Mouse (Mus musculus): ENCODE measurements at regions not wholly inside any gene's neighbourhood (a gene's known extent, or its start where the extent isn't known, plus 50 kb on each side); places are given as distances from the start of the nearest gene placed in this dataset.

DNA sequence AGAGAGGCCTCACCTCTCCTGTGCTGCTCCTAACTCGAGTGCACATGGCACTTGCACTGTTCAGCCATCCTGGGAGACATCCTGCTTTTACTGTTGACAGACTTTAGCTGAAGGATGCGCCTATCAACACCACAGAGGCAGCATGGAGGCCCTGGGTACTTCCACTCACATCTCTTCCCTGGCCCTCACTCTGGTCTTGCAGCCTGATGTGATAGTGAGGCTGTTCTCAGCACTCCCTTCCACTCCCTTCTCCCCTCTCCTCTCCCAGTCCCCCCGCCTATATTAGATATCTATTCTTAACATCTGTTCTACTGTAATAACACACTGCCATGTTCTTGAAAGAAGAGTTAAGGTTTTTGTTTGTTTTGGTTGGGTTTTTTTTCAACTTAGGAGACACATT, 50.2 kb upstream of the Bod1 start:
- DNase-seq (ENCODE audit: low spot score in 2 of 2) = no peak

GRCm38 (mm10) chr11:31724506-31724905, 52.8 kb upstream of the Bod1 start:
- no peak for DNase-seq (ENCODE audit: low spot score in 2 of 2)

GRCm38 (mm10) chr11:31725936-31726647, 54.4 kb upstream of the Bod1 start:
- DNase-seq (ENCODE audit: low spot score in 2 of 2) = no peak

DNA sequence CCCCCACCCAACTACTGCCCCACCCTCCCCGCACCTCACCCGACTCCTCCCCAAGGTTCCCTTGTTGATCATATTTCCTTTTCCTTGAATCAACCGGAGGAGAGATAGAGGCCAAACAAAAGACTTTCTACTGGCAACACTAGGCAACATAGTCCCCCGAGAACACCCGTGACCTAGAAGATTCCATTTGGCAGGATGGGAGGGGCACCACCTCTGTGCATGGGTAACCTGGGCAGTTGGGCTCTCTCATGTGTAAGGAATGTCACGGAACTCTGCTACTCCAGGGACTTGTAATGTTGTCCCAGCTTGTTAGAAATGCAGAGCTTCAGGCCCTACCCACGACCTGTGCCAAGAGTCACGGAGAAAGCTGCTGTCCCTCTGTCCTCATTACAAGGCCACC, 55.6 kb upstream of the Bod1 start:
- no peak for DNase-seq (ENCODE audit: low spot score in 2 of 2)

DNA sequence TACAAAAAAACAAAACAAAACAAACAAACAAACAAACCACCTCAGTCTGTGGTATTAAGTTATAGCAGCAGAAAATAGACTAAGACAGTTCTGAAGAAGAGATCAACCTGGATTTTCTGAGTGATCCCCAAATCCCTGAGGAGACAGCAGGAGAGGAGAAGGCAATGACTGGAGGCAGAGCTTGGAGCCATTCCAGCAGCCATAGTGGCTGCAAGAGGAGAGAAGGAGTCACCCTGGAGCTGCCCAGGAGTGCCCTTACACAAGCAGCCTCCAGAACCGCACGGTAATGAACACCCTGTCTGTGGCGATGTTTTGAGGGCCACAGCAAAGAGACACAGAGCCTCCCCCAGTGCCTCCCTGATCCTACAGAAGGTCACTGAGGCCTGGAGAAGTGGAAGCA, 58.0 kb upstream of the Bod1 start:
- DNase-seq (ENCODE audit: low spot score in 2 of 2) = no peak

DNA sequence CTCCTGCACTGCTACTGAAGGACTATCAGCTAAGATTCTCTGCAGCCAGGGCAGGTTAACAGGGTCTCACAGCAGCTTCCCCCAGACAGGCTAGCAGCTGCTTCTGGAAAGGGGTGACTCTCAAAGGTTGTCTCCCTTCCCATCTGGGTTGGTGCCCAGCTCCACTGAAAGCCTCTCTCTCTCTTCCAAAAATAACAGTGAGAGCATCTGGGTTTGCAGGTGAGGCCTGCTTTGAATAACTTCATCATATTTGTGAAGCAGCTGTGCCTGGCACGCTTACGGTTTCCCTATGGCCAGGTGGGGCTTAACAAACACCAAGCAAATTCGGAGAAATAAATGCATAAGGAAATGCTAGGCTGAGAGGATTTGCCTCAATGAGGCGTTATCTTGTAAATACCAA, 58.5 kb upstream of the Bod1 start:
- no peak for DNase-seq (ENCODE audit: low spot score in 2 of 2)

DNA sequence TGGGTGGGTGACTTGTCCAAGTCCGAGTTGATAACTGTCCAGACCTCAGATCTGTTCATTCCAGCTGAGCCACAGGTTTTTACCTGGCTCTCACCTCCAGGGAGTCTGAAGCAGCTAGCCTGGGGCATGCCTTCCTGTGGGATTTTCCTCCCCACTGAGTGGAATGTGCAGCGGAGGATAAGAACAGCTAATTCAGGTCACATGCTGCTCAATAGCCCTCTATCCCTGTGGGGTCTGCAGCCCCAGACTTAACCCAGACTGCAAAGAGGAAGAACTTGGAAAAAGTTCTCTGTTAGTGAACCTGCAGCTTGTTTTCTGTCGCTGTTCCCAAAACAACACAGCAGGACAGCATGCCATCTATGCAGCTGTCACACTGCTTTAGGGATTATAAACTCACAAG, 59.0 kb upstream of the Bod1 start:
- no peak for DNase-seq (ENCODE audit: low spot score in 2 of 2)

DNA sequence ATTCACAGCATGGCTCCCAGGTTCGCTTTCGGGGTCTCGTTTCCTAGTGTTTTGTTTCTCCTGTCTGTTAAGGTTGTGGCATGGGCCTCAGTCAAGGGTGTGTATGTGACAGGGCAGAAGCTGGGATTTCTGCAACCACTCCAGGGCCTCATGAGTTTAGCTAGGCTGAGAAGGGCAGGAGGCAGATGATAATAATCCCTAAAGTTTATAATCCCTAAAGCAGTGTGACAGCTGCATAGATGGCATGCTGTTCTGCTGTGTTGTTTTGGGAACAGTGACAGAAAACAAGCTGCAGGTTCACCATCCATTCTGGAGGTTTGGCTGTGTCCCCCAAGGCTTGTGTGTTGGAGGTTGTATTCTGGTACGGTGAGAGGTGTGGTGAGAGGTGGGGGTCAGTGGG, 59.8 kb upstream of the Bod1 start:
- DNase-seq (ENCODE audit: low spot score in 2 of 2) = no peak

GRCm38 (mm10) chr11:31732342-31732741, 60.7 kb upstream of the Bod1 start:
- no peak for DNase-seq (ENCODE audit: low spot score in 2 of 2)

- DNase-seq (ENCODE audit: low spot score in 2 of 2) = no peak
Observed at GRCm38 (mm10) chr11:31732958-31733357, 61.3 kb upstream of the Bod1 start.

- no peak for DNase-seq (ENCODE audit: low spot score in 2 of 2)
Observed at GRCm38 (mm10) chr11:31734091-31734490, 62.4 kb upstream of the Bod1 start.

GRCm38 (mm10) chr11:31735257-31735656, 63.6 kb upstream of the Bod1 start:
- no peak for DNase-seq (ENCODE audit: low spot score in 2 of 2)

- no peak for DNase-seq (ENCODE audit: low spot score in 2 of 2)
Observed at GRCm38 (mm10) chr11:31736086-31736485, 64.4 kb upstream of the Bod1 start.

GRCm38 (mm10) chr11:31736556-31737089, 64.9 kb upstream of the Bod1 start:
- DNase-seq (ENCODE audit: low spot score in 2 of 2) = no peak

DNA sequence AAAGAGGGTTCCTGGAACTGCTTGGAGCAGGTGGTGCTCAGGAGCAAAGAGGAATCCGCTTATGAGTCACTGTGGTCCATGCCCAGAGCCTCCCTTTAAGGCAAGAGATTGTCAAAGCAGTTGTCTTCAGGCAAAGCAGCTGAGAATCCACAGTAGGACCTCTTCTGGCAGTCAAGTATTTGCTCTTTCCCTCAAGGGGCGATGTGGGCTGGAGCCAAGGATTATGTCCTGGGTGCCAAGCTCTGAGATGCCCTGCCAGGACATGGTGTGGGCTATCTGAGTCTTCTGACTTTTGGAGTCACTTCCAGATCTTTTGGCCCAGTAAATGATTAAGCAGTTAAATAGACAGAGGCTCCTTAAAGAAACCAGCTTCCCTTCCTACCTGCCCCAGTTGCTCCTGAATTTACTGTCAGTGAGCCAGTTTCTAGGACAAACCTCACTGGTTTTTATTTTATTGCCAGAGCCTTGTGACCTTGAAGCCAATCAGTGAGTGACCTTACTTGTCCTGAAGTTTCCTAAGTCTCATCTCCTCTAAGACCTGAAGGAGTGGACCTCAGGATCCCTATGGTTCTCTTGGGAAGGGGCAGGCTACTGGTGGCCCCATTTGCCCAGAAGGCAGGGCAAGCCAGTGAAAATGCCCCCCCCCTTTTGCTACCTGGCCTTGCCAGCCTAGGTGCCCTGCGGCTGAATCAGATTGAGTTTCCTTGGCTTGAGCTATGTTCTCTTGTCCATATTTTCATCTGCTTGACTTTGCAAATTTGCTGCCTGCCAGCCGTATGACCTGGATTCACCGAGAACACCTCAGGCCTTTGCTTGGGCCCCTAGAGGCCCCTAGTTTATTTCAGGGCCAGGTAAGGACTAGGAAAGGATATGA, 66.7 kb upstream of the Bod1 start:
- no peak for DNase-seq (ENCODE audit: low spot score in 2 of 2)

DNA sequence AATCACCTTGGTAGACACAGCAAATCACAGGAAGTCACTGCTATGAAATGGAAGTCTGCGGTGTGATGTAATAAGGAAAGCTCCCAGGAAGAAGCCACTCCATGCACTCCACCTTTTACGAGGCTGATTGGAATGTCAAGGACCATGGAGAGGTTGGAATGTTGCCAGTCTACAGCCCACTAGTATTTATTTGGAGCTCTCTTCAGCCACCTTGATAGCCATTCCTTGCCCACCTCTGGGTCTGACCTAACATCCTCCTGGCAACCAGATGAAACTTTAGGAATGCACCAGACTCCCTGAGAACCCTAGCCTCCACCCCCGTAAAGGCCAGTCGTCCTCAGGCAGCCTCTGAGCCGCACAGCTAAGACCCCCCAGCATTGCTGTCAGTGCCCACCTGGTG, 68.7 kb upstream of the Bod1 start:
- DNase-seq (ENCODE audit: low spot score in 2 of 2) = no peak

GRCm38 (mm10) chr11:31742160-31742559, 70.5 kb upstream of the Bod1 start:
- DNase-seq (ENCODE audit: low spot score in 2 of 2) = no peak

GRCm38 (mm10) chr11:31744076-31744785, 72.5 kb upstream of the Bod1 start:
- DNase-seq (ENCODE audit: low spot score in 2 of 2) = no peak

GRCm38 (mm10) chr11:31745028-31745865, 73.6 kb upstream of the Bod1 start:
- no peak for DNase-seq (ENCODE audit: low spot score in 2 of 2)

DNA sequence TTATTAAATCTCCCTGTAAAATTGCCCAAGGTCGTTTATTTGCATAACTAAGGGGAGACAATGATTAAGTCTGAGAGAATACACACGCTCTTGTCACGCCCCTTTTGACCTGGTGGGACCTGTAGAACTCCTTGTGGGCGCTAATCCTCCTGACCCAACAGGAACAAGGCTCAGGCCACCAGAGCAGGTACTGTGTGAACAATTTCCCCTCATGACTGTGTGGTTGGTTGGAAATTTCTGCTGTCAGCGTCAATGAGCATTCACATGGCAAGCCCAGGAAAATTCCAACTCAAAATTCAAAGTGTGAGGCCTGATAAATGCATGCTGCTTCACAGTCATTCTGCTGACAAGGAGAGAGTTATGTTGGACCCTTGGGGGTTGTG, 74.2 kb upstream of the Bod1 start:
- no peak for DNase-seq (ENCODE audit: low spot score in 2 of 2)

DNA sequence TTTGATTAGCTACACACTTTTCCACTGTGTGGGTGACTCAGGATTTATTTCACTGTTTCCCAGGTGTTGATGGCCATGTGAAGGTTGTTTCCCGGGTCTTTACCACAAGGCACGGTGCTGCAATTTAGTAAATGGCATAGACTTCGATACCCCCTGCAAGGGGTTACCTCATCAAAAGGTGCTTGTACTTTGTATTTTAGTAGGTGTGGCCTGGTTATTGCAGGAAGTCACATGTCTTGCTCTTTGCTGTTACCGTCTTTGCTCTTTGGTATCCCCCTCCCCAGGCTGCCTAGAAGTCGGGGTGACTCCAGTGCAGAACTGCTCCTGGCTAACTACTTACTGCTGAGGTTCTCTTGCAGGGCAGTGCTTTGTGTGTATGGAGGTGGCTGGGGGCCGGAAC, 74.8 kb upstream of the Bod1 start:
- no peak for DNase-seq (ENCODE audit: low spot score in 2 of 2)
